Mouse (Mus musculus) intestine, embryonic 14.5 days (tissue): Measurements from ENCODE around the gene Gm42906. TPM values are rescaled to one million over a fixed set of nuclear protein-coding genes. Genes with fewer than 3 reads are reported as not detected.

Experiments
- ATAC-seq: fragments of 200-750 bp; cut with Nextera tagmentation; replicated peaks from 2 replicates; pipeline ENCODE4 v1.8.0; 2017; ENCODE audit warnings: low read depth, moderate number of reproducible peaks, moderate TSS enrichment, moderate library complexity; ENCODE audit not compliant: low FRiP score, low TSS enrichment
- DNase-seq: peaks from one replicate; pipeline ENCODE4 v3.0.0-alpha.2; 2018; ENCODE audit warnings: low spot score
- H3K27ac ChIP-seq: fragments of 300-500 bp; sonication (generic); 2 replicates; pipeline ENCODE4 v1.5.1; 2014; ENCODE audit warnings: low read depth, mild to moderate bottlenecking, control low read depth
- H3K27me3 ChIP-seq: fragments of 300-500 bp; sonication (generic); replicated peaks from 2 replicates; pipeline ENCODE4 v1.6.1; 2014; ENCODE audit warnings: low read length, control low read depth; ENCODE audit not compliant: control insufficient read depth, insufficient read depth
- H3K36me3 ChIP-seq: fragments of 300-500 bp; sonication (generic); 2 replicates; pipeline ENCODE4 v1.6.1; 2014; ENCODE audit warnings: low read length, control low read depth; ENCODE audit not compliant: control insufficient read depth, insufficient read depth
- H3K4me1 ChIP-seq: fragments of 300-500 bp; sonication (generic); replicated peaks from 2 replicates; pipeline ENCODE4 v1.6.1; 2014; ENCODE audit warnings: low read length, control low read depth, mixed read lengths; ENCODE audit not compliant: control insufficient read depth, insufficient read depth
- H3K4me2 ChIP-seq: fragments of 300-500 bp; sonication (generic); 2 replicates; pipeline ENCODE4 v1.6.1; 2014; ENCODE audit warnings: low read length
- H3K4me3 ChIP-seq: fragments of 300-500 bp; sonication (generic); 2 replicates; pipeline ENCODE4 v1.5.1; 2014; ENCODE audit warnings: low read depth, low read length, control low read depth, mixed read lengths
- H3K9ac ChIP-seq: fragments of 300-500 bp; sonication (generic); 2 replicates; pipeline ENCODE4 v1.6.1; 2014; ENCODE audit warnings: mild to moderate bottlenecking, low read length
- H3K9me3 ChIP-seq: fragments of 300-500 bp; sonication (generic); 2 replicates; pipeline ENCODE4 v1.6.1; 2016; ENCODE audit warnings: low read length, control low read depth; ENCODE audit not compliant: control insufficient read depth
- WGBS: fragments of 180-500 bp; shearing (Covaris S2); extraction: QIAGEN DNeasy Blood & Tissue Kit; methylation state at CpG from one replicate; pipeline ENCODE4 v1.1.7; 2014; 5-methylcytosine and 5-hydroxymethylcytosine counted together
- polyA plus RNA-seq: library from polyadenylated mRNA; unstranded; fragments of >200 nt; fragmentation: Nextera tagmentation; extraction: Ambion mirVana; gene quantifications from 2 replicates; pipeline ENCODE4 v1.2.1, GENCODE M21; 2014

Gene Gm42906
- polyA plus RNA-seq, 1 experiment from 2014 or later: not detected

DNA sequence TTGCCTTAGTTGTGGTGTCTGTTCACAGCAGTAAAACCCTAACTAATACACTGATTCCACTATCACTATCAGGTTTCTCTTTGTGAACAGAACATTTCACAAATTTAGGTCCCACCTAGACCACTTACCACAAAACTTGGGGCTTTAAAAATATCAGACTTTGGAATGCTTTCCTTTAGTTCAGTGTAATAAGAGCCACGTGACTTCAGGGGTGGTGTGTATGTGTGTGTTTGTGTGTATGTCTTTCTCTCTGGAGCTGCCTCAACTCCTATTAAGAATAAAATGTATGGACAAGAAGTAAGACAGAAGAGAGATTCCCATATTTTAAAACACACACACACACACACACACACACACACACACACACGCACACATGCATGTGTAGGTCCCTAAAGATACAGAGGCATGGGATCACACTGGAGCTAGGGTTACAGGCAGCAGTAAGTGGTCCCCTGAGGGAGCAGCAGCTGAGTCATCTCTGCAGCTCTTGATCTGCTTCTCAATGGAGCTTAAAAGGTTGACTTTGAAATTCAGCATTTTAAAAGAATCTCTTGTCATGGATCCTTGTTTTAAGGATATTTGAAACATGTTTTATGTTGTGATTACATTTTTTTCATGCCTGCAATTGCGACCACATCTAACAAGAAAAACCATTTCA is 64.5 kb downstream of the Gm42906 start:
- Histone ChIP-seq H3K4me2 (no peak overlapping the region), H3K9me3 (no peaks in the 10 kb centered on the region), H3K27me3 (no peaks in the 10 kb centered on the region), H3K4me1 (peaks cover 8% of the 10 kb centered on the region), H3K9ac (no peak overlapping the region), H3K27ac (no peak overlapping the region), H3K4me3 (no peak overlapping the region), H3K36me3 (no peaks in the 10 kb centered on the region)
- DNase-seq (no peak), ATAC-seq (no peak)
- WGBS: 81% methylated on average over 3 of the region's 3 CpGs

DNA sequence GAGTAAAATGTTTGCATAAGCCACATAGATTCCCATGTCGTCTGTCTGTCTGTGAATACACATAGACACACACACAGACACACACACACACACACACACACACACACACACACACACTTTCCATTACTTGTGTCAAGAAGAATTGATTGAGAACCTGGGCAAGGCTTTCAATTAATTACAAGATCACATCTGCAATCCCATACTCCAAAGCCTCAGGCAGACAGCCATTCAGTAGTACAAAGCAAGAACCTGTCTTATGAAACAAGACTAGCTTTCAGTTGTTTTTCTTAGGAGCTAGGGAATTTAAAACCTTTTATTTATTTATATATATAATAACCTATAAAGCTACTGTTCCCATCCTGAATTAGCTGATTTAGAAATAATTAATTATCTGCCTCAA is 78.3 kb downstream of the Gm42906 start:
- no peak for ATAC-seq

DNA sequence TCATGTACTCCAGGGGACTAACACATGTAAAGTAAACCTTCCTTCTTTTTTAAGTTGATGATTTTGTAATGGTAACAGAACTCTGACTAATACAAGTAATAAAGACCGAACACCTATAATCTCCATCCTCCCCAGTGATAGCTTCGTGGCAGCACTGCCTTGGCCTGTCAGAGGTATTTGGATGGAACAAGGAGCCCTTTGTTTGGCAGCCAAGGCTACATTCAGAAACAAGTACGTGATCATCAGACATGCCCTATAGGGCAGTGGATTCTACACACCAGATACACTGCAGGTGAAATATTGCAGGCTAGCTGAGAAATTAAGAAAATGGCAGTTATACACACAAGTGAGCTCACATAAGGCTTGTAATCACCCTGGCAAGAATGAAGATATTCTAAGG is 79.5 kb downstream of the Gm42906 start:
- WGBS: 76% methylated on average over 3 of the region's 3 CpGs
- Histone ChIP-seq H3K27me3 (no peaks in the 10 kb centered on the region), H3K4me2 (no peak overlapping the region), H3K4me3 (no peak overlapping the region), H3K36me3 (no peaks in the 10 kb centered on the region), H3K9me3 (no peaks in the 10 kb centered on the region), H3K9ac (no peak overlapping the region), H3K27ac (no peak overlapping the region), H3K4me1 (no peaks in the 10 kb centered on the region)
- DNase-seq (no peak), ATAC-seq (no peak)

More for the DNA sequence above, 78.3 kb downstream of the Gm42906 start:
- Histone ChIP-seq H3K36me3 (no peaks in the 10 kb centered on the region), H3K4me2 (no peak overlapping the region), H3K9me3 (no peaks in the 10 kb centered on the region), H3K9ac (no peak overlapping the region), H3K27me3 (no peaks in the 10 kb centered on the region), H3K27ac (no peak overlapping the region), H3K4me3 (no peak overlapping the region), H3K4me1 (no peaks in the 10 kb centered on the region)
- DNase-seq: no peak
- 63% methylated on average over 1 of the region's 1 CpGs for WGBS

DNA sequence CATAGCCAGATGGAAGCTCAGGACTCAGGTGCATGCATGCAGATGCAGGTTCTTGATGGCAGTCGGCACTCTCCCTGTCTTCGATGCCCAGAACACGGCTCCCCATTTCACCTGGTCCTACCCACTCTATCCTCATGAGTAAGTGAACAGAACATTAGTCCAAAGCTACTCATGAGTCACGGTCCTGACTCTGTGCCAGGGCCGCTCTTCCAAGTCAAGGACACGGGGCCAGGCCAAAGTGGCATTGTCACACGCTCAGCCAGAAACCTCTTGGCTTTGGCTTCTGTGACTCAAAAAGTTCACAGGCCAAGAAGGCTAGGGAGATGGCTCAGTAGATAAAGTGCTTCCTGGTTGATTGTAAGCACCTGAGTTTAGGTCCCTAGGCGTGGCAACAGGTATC is 81.3 kb downstream of the Gm42906 start:
- Histone ChIP-seq H3K4me2 (no peak overlapping the region), H3K27me3 (no peaks in the 10 kb centered on the region), H3K4me3 (no peak overlapping the region), H3K27ac (no peak overlapping the region), H3K36me3 (no peaks in the 10 kb centered on the region), H3K9me3 (no peaks in the 10 kb centered on the region), H3K4me1 (no peaks in the 10 kb centered on the region), H3K9ac (no peak overlapping the region)
- 94% methylated on average over 8 of the region's 8 CpGs for WGBS
- DNase-seq (no peak), ATAC-seq (no peak)

DNA sequence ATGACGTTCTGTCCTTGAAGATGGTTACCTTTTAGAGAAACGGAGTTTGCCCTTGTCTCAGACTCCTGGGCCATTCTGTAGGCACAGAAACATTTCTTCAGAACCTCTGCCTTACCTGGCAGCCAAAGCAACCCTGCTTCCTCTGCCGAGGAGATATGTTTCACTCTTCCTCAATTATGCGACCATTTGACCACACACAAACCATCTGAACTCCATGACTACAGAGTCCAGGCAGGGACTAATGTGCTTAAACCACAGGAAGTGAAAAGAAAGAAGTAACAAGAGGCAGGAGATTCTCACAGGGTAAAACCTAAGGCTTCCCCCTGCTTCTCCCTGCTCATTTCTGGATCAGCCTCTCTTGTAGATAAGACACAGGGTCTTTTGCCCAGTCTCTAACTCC is 83.2 kb downstream of the Gm42906 start:
- 79% methylated on average over 4 of the region's 4 CpGs for WGBS
- DNase-seq (no peak), ATAC-seq (no peak)
- H3K9me3 ChIP-seq: no peaks in the 10 kb centered on the region
- H3K27ac ChIP-seq: no peak overlapping the region
- H3K27me3 ChIP-seq: no peaks in the 10 kb centered on the region
- no peak overlapping the region for H3K9ac ChIP-seq
- H3K4me2 ChIP-seq: no peak overlapping the region
- H3K4me1 ChIP-seq: no peaks in the 10 kb centered on the region
- no peaks in the 10 kb centered on the region for H3K36me3 ChIP-seq
- no peak overlapping the region for H3K4me3 ChIP-seq

- no peaks in the 10 kb centered on the region for H3K27me3 ChIP-seq
- H3K4me2 ChIP-seq: no peak overlapping the region
- 0 out of 2 replicates have a peak, but pooled peaks cover 3% of the 10 kb centered on the region for H3K4me1 ChIP-seq
- H3K9me3 ChIP-seq: no peaks in the 10 kb centered on the region
- DNase-seq (no peak), ATAC-seq (no peak)
- no peak overlapping the region for H3K4me3 ChIP-seq
- H3K27ac ChIP-seq: no peak overlapping the region
- no peak overlapping the region for H3K9ac ChIP-seq
- no peaks in the 10 kb centered on the region for H3K36me3 ChIP-seq
These were observed 94.3 kb downstream of the Gm42906 start for GRCm38 (mm10) chr5:151333686-151334085.

GRCm38 (mm10) chr5:151333191-151333594 is 94.8 kb downstream of the Gm42906 start:
- Histone ChIP-seq H3K36me3 (no peaks in the 10 kb centered on the region), H3K27me3 (no peaks in the 10 kb centered on the region), H3K4me3 (no peak overlapping the region), H3K9ac (no peak overlapping the region), H3K9me3 (no peaks in the 10 kb centered on the region), H3K27ac (no peak overlapping the region), H3K4me2 (no peak overlapping the region), H3K4me1 (0 out of 2 replicates have a peak, but pooled peaks cover 3% of the 10 kb centered on the region)
- no peak for DNase-seq
- 0 out of 2 replicates have a peak, but pooled peaks have one; percentile 23 for ATAC-seq

DNA sequence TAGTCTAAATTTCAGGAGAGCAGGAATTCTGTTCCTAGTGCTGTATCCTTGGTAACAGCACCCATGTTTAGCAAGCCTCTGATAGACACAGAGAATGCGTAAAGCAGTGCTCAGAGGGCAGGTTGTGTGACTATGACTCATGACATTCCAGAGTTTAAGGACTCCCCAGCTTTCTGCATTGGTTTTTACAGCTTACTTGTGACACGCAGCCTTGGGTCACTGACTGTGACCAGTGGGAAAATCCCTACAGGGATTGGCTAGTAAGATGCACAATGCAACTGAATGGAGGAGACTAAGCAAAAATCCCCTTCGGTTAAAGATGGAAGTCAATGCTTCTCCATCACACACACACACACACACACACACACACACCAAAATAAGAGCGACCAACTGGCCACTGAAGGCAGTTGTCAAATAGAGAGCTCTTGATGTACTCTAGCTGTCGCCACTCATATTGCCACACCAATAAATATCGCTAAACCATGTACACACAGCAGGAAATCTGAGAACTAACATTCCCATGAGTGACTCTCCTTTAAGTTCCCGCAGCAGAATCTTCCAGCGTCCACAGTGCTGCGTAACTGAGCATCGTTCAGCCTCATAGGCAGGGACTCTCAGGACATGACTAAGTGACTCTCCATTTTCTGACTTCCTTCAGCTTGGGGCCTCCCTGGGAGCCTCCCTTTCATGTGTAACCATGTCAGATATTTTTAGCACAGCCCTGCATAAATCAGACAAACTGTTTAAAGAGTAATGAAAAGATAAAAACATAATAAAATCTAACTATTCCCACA is 112.0 kb downstream of the Gm42906 start:
- WGBS: 50% methylated on average over 10 of the region's 10 CpGs
- Histone ChIP-seq H3K9me3 (no peaks in the 10 kb centered on the region), H3K4me1 (peaks cover 8% of the 10 kb centered on the region; the same call in 1 of the 2 replicates), H3K27ac (peak overlapping the region; percentile 51), H3K36me3 (no peaks in the 10 kb centered on the region), H3K4me2 (peak overlapping the region; percentile 23; the same call in 1 of the 2 replicates), H3K9ac (no peak overlapping the region), H3K27me3 (no peaks in the 10 kb centered on the region), H3K4me3 (no peak overlapping the region)
- DNase-seq (no peak), ATAC-seq (peak; percentile 53; the same call in 1 of the 2 replicates)
